Comparison of ENCODE assay signal across 8 mouse cellular contexts in genomic region chr9:96478071-96478888, GRCm38 (mm10). TPM values are rescaled to one million over a fixed set of nuclear protein-coding genes. Genes with fewer than 3 reads are reported as not detected.
DNase-seq lines count a peak whose midpoint lies in the region; ATAC-seq and TF ChIP-seq lines count a peak whose summit lies in the region.

Gene Rnf7, minus strand, starts transcription at chr9:96478675.

- peak; percentile 94 for DNase-seq in ES-E14 (ENCODE audit: low read depth, low spot score)
- DNase-seq in cerebellum, adult 11-12 months: peak; percentile 99
- DNase-seq in heart, postnatal 25 days (ENCODE audit: low spot score): peak; percentile 98
- DNase-seq in layer of hippocampus, adult 18-20 months (ENCODE audit: low spot score in 2 of 2): peak; percentile 99
- DNase-seq in lung, adult 2 months: peak; percentile 99
- peak; percentile 94 for DNase-seq in thymus, adult 18-20 months

- H3K27ac ChIP-seq in ES-E14 (ENCODE audit: insufficient read depth, low read depth, low read length, poor library complexity, severe bottlenecking): peak within 1 kb of the TSS; percentile 77
- H3K27ac ChIP-seq in forebrain, embryonic 15.5 days (replicated peaks): peak within 1 kb of the TSS; percentile 87

- H3K4me2 ChIP-seq in forebrain, embryonic 15.5 days (replicated peaks): peak within 1 kb of the TSS; percentile 79

- H3K4me3 ChIP-seq in ES-E14 (ENCODE audit: insufficient read depth in 1 of 2, low read depth in 1 of 2, low read length in 2 of 2, poor library complexity in 1 of 2, severe bottlenecking in 1 of 2): peak within 1 kb of the TSS; percentile 85 to 93
- H3K4me3 ChIP-seq in forebrain, embryonic 15.5 days: peak within 1 kb of the TSS; percentile 62
- H3K4me3 ChIP-seq in lung, adult 2 months (replicated peaks; ENCODE audit: extremely low read depth, low read depth, low read length): peak within 1 kb of the TSS; percentile 54

- H3K27me3 ChIP-seq in forebrain, embryonic 15.5 days: no peaks in the 10 kb centered on the region

- peak within 1 kb of the TSS; percentile 86 for H3K9ac ChIP-seq in ES-E14 (ENCODE audit: insufficient read depth, low read depth, low read length, poor library complexity, severe bottlenecking)
- H3K9ac ChIP-seq in forebrain, embryonic 15.5 days (replicated peaks): peak within 1 kb of the TSS; percentile 71

- TF ChIP-seq CTCF in lung, adult 2 months (IDR thresholded peaks at IDR 0.05; ENCODE audit: insufficient read depth, low read length): no peak

- ATAC-seq in forebrain, embryonic 15.5 days (replicated peaks): peak; percentile 98
- ATAC-seq in neutrophil, adult 5-6 weeks (ENCODE audit: extremely low read depth, insufficient number of reproducible peaks, low FRiP score, poor library complexity, severe bottlenecking): peak; percentile 96

- intact Hi-C loops in heart, postnatal 25 days (cut with DNase I): loop anchor here (5.0 kb wide), 2 partner anchors 41 to 116 kb away; partner anchors contain the start of gene Atp1b3

- peaks cover 4% of the 10 kb centered on the region for H3K36me3 ChIP-seq in ES-E14 (ENCODE audit: control insufficient read depth, insufficient read depth, low read length, poor library complexity, severe bottlenecking)
- peaks cover 3% of the 10 kb centered on the region; the same call in 1 of the 2 replicates for H3K36me3 ChIP-seq in forebrain, embryonic 15.5 days

- H3K4me1 ChIP-seq in ES-E14 (ENCODE audit: control insufficient read depth in 2 of 2, insufficient read depth in 2 of 2, low read length in 2 of 2, poor library complexity in 1 of 2): peaks cover 0 to 6% of the 10 kb centered on the region in 2 experiments; a peak in 1 of 4 replicates
- H3K4me1 ChIP-seq in forebrain, embryonic 15.5 days: peaks cover 20% of the 10 kb centered on the region
- H3K4me1 ChIP-seq in lung, adult 2 months (ENCODE audit: control insufficient read depth, insufficient read depth, low read length): peaks cover 6% of the 10 kb centered on the region

- no peaks in the 10 kb centered on the region for H3K9me3 ChIP-seq in ES-E14 (ENCODE audit: control insufficient read depth, insufficient read depth, low read depth, low read length)
- H3K9me3 ChIP-seq in forebrain, embryonic 15.5 days: no peaks in the 10 kb centered on the region

- under 1% methylated on average over 73 of the region's 74 CpGs for WGBS in forebrain, embryonic 15.5 days
- WGBS in lung, adult 2 months: under 1% methylated on average over 74 of the region's 74 CpGs

- TF ChIP-seq POLR2A in lung, adult 2 months (IDR thresholded peaks at IDR 0.05; ENCODE audit: borderline replicate concordance, extremely low read depth, low read depth, low read length): peak; percentile 73

- in situ Hi-C loops in ES-E14 (cut with MboI; ENCODE audit: low sequenced_read_pairs in 2 of 2, unreplicated experiment in 2 of 2): no loop called here

TF ChIP-seq in ES-E14, 5 proteins besides CTCF, POLR2A, EP300 and RAD21:
- TF ChIP-seq ZC3H11A (IDR thresholded peaks at IDR 0.05; ENCODE audit: borderline replicate concordance, low read depth, low read length) (no peak), ZNF384 (IDR thresholded peaks at IDR 0.05; ENCODE audit: low read depth, low read length) (no peak), CHD2 (IDR thresholded peaks at IDR 0.05; ENCODE audit: low read depth, low read length) (0 out of 2 replicates have a peak, but pooled peaks have one; percentile 19), HCFC1 (IDR thresholded peaks at IDR 0.05; ENCODE audit: borderline replicate concordance, insufficient read depth, low read length) (peak; percentile 70), MAFK (IDR thresholded peaks at IDR 0.05; ENCODE audit: insufficient read depth, low read depth, low read length) (no peak)
TF ChIP-seq in ES-E14: peak in this region for 2.

RNA-seq across cellular contexts. Expression of gene Rnf7, which starts in this region (rescaled TPM):
- total RNA-seq in ES-E14 (2012; rRNA removed): 152 and 198 TPM in 2 replicates
- polyA plus RNA-seq in forebrain, embryonic 15.5 days (2015; fragmentation: Nextera tagmentation; extraction: Ambion mirVana): 179 and 187 TPM in 2 replicates
- total RNA-seq in heart, postnatal 25 days (2021): 10 to 100 TPM; 71.2 to 85.8 TPM
- 10 to 100 TPM; 62.0 to 66.0 TPM for total RNA-seq in layer of hippocampus, adult 18-20 months (2021)
- 183 and 200 TPM in 2 replicates for polyA plus RNA-seq in lung, adult 2 months (2012; rRNA removed)
- total RNA-seq in neutrophil, adult 5-6 weeks (2017): 19.0 and 31.1 TPM in 2 replicates

Comparison
In these comparisons a context has a peak if more than half of its experiments do, and no peak if none do; other contexts are left out.
1. Peak in every context shown above with its lines: DNase-seq, ATAC-seq, H3K4me3 ChIP-seq and H3K27ac ChIP-seq.